Mouse (Mus musculus): ENCODE measurements at regions not wholly inside any gene's neighbourhood (a gene's known extent, or its start where the extent isn't known, plus 50 kb on each side); places are given as distances from the start of the nearest gene placed in this dataset.
A peak's percentile ranks its signal among the peaks of the same experiment; 100 is the strongest.

GRCm38 (mm10) chr12:106445151-106445550, 435.1 kb downstream of the Vrk1 start:
- Histone ChIP-seq H3K4me1 (ENCODE audit: control insufficient read depth, insufficient read depth, low read length) (no peaks in the 10 kb centered on the region), H3K9me3 (ENCODE audit: control insufficient read depth, low read length) (no peaks in the 10 kb centered on the region), H3K27me3 (ENCODE audit: control insufficient read depth, insufficient read depth, low read length) (no peaks in the 10 kb centered on the region), H3K9ac (replicated peaks; ENCODE audit: low read length) (no peak overlapping the region), H3K27ac (replicated peaks; ENCODE audit: low read depth, low read length) (no peak overlapping the region), H3K36me3 (ENCODE audit: control insufficient read depth, insufficient read depth, low read length) (no peaks in the 10 kb centered on the region), H3K4me3 (replicated peaks; ENCODE audit: low read depth, low read length) (no peak overlapping the region), H3K4me2 (ENCODE audit: low read length) (no peak overlapping the region)
- ATAC-seq (ENCODE audit: low FRiP score, low TSS enrichment) (no peak), DNase-seq (peak; percentile 21)
- 46% methylated on average over 7 of the region's 7 CpGs for WGBS

GRCm38 (mm10) chr12:106445976-106446375, 435.9 kb downstream of the Vrk1 start:
- H3K36me3 ChIP-seq (ENCODE audit: control insufficient read depth, insufficient read depth, low read length): no peaks in the 10 kb centered on the region
- ATAC-seq (ENCODE audit: low FRiP score, low TSS enrichment) (no peak), DNase-seq (no peak)
- no peaks in the 10 kb centered on the region for H3K27me3 ChIP-seq (ENCODE audit: control insufficient read depth, insufficient read depth, low read length)
- no peaks in the 10 kb centered on the region for H3K9me3 ChIP-seq (ENCODE audit: control insufficient read depth, low read length)
- H3K9ac ChIP-seq (replicated peaks; ENCODE audit: low read length): no peak overlapping the region
- H3K4me2 ChIP-seq (ENCODE audit: low read length): no peak overlapping the region
- no peak overlapping the region for H3K4me3 ChIP-seq (replicated peaks; ENCODE audit: low read depth, low read length)
- WGBS: 75% methylated on average over 10 of the region's 10 CpGs
- no peak overlapping the region for H3K27ac ChIP-seq (replicated peaks; ENCODE audit: low read depth, low read length)
- no peaks in the 10 kb centered on the region for H3K4me1 ChIP-seq (ENCODE audit: control insufficient read depth, insufficient read depth, low read length)

GRCm38 (mm10) chr12:106446876-106447532, 437.0 kb downstream of the Vrk1 start:
- 59% methylated on average over 20 of the region's 20 CpGs for WGBS
- H3K4me2 ChIP-seq (ENCODE audit: low read length): no peak overlapping the region
- H3K4me1 ChIP-seq (ENCODE audit: control insufficient read depth, insufficient read depth, low read length): no peaks in the 10 kb centered on the region
- DNase-seq (no peak), ATAC-seq (ENCODE audit: low FRiP score, low TSS enrichment) (no peak)
- H3K27me3 ChIP-seq (ENCODE audit: control insufficient read depth, insufficient read depth, low read length): no peaks in the 10 kb centered on the region
- H3K27ac ChIP-seq (replicated peaks; ENCODE audit: low read depth, low read length): no peak overlapping the region
- H3K36me3 ChIP-seq (ENCODE audit: control insufficient read depth, insufficient read depth, low read length): no peaks in the 10 kb centered on the region
- H3K4me3 ChIP-seq (replicated peaks; ENCODE audit: low read depth, low read length): no peak overlapping the region
- H3K9ac ChIP-seq (replicated peaks; ENCODE audit: low read length): no peak overlapping the region
- no peaks in the 10 kb centered on the region for H3K9me3 ChIP-seq (ENCODE audit: control insufficient read depth, low read length)

GRCm38 (mm10) chr12:106448551-106448950, 438.5 kb downstream of the Vrk1 start:
- H3K4me3 ChIP-seq (replicated peaks; ENCODE audit: low read depth, low read length): no peak overlapping the region
- ATAC-seq (ENCODE audit: low FRiP score, low TSS enrichment) (no peak), DNase-seq (no peak)
- H3K9me3 ChIP-seq (ENCODE audit: control insufficient read depth, low read length): no peaks in the 10 kb centered on the region
- H3K4me1 ChIP-seq (ENCODE audit: control insufficient read depth, insufficient read depth, low read length): no peaks in the 10 kb centered on the region
- H3K27me3 ChIP-seq (ENCODE audit: control insufficient read depth, insufficient read depth, low read length): no peaks in the 10 kb centered on the region
- no peak overlapping the region for H3K9ac ChIP-seq (replicated peaks; ENCODE audit: low read length)
- no peaks in the 10 kb centered on the region for H3K36me3 ChIP-seq (ENCODE audit: control insufficient read depth, insufficient read depth, low read length)
- no peak overlapping the region for H3K4me2 ChIP-seq (ENCODE audit: low read length)
- WGBS: 91% methylated on average over 6 of the region's 6 CpGs
- no peak overlapping the region for H3K27ac ChIP-seq (replicated peaks; ENCODE audit: low read depth, low read length)

- H3K4me1 ChIP-seq (ENCODE audit: control insufficient read depth, insufficient read depth, low read length): no peaks in the 10 kb centered on the region
- no peak overlapping the region for H3K4me2 ChIP-seq (ENCODE audit: low read length)
- no peak overlapping the region for H3K4me3 ChIP-seq (replicated peaks; ENCODE audit: low read depth, low read length)
- WGBS: 51% methylated on average over 13 of the region's 13 CpGs
- DNase-seq: no peak
- H3K9ac ChIP-seq (replicated peaks; ENCODE audit: low read length): no peak overlapping the region
- no peaks in the 10 kb centered on the region for H3K36me3 ChIP-seq (ENCODE audit: control insufficient read depth, insufficient read depth, low read length)
- no peak for ATAC-seq (ENCODE audit: low FRiP score, low TSS enrichment)
- no peaks in the 10 kb centered on the region for H3K9me3 ChIP-seq (ENCODE audit: control insufficient read depth, low read length)
- no peak overlapping the region for H3K27ac ChIP-seq (replicated peaks; ENCODE audit: low read depth, low read length)
- H3K27me3 ChIP-seq (ENCODE audit: control insufficient read depth, insufficient read depth, low read length): no peaks in the 10 kb centered on the region
Observed at GRCm38 (mm10) chr12:106453491-106453890, 443.5 kb downstream of the Vrk1 start.

GRCm38 (mm10) chr12:106458215-106458614, 448.2 kb downstream of the Vrk1 start:
- no peak overlapping the region for H3K4me3 ChIP-seq (replicated peaks; ENCODE audit: low read depth, low read length)
- DNase-seq (no peak), ATAC-seq (ENCODE audit: low FRiP score, low TSS enrichment) (no peak)
- 49% methylated on average over 6 of the region's 6 CpGs for WGBS
- H3K9ac ChIP-seq (replicated peaks; ENCODE audit: low read length): no peak overlapping the region
- H3K36me3 ChIP-seq (ENCODE audit: control insufficient read depth, insufficient read depth, low read length): no peaks in the 10 kb centered on the region
- H3K4me1 ChIP-seq (ENCODE audit: control insufficient read depth, insufficient read depth, low read length): peaks cover 8% of the 10 kb centered on the region; the same call in 1 of the 2 replicates
- no peaks in the 10 kb centered on the region for H3K27me3 ChIP-seq (ENCODE audit: control insufficient read depth, insufficient read depth, low read length)
- H3K9me3 ChIP-seq (ENCODE audit: control insufficient read depth, low read length): no peaks in the 10 kb centered on the region
- no peak overlapping the region for H3K27ac ChIP-seq (replicated peaks; ENCODE audit: low read depth, low read length)
- no peak overlapping the region for H3K4me2 ChIP-seq (ENCODE audit: low read length)

GRCm38 (mm10) chr12:106460650-106461049, 450.6 kb downstream of the Vrk1 start:
- Histone ChIP-seq H3K36me3 (ENCODE audit: control insufficient read depth, insufficient read depth, low read length) (no peaks in the 10 kb centered on the region), H3K4me3 (replicated peaks; ENCODE audit: low read depth, low read length) (no peak overlapping the region), H3K4me1 (ENCODE audit: control insufficient read depth, insufficient read depth, low read length) (peaks cover 10% of the 10 kb centered on the region; the same call in 1 of the 2 replicates), H3K4me2 (ENCODE audit: low read length) (no peak overlapping the region), H3K27ac (replicated peaks; ENCODE audit: low read depth, low read length) (no peak overlapping the region), H3K27me3 (ENCODE audit: control insufficient read depth, insufficient read depth, low read length) (no peaks in the 10 kb centered on the region), H3K9me3 (ENCODE audit: control insufficient read depth, low read length) (no peaks in the 10 kb centered on the region), H3K9ac (replicated peaks; ENCODE audit: low read length) (no peak overlapping the region)
- no peak for ATAC-seq (ENCODE audit: low FRiP score, low TSS enrichment)
- no peak for DNase-seq
- WGBS: 80% methylated on average over 7 of the region's 7 CpGs

GRCm38 (mm10) chr12:106462281-106462680, 452.3 kb downstream of the Vrk1 start:
- 4% methylated on average over 3 of the region's 3 CpGs for WGBS
- H3K27ac ChIP-seq (replicated peaks; ENCODE audit: low read depth, low read length): no peak overlapping the region
- ATAC-seq (ENCODE audit: low FRiP score, low TSS enrichment): no peak; the same call in 1 of the 2 replicates
- H3K9me3 ChIP-seq (ENCODE audit: control insufficient read depth, low read length): no peaks in the 10 kb centered on the region
- no peak overlapping the region for H3K4me2 ChIP-seq (ENCODE audit: low read length)
- H3K9ac ChIP-seq (replicated peaks; ENCODE audit: low read length): no peak overlapping the region
- DNase-seq: no peak
- H3K4me1 ChIP-seq (ENCODE audit: control insufficient read depth, insufficient read depth, low read length): peaks cover 10% of the 10 kb centered on the region; the same call in 1 of the 2 replicates
- H3K4me3 ChIP-seq (replicated peaks; ENCODE audit: low read depth, low read length): no peak overlapping the region
- no peaks in the 10 kb centered on the region for H3K36me3 ChIP-seq (ENCODE audit: control insufficient read depth, insufficient read depth, low read length)
- H3K27me3 ChIP-seq (ENCODE audit: control insufficient read depth, insufficient read depth, low read length): no peaks in the 10 kb centered on the region

- H3K4me3 ChIP-seq (replicated peaks; ENCODE audit: low read depth, low read length): no peak overlapping the region
- no peaks in the 10 kb centered on the region for H3K9me3 ChIP-seq (ENCODE audit: control insufficient read depth, low read length)
- no peaks in the 10 kb centered on the region for H3K27me3 ChIP-seq (ENCODE audit: control insufficient read depth, insufficient read depth, low read length)
- no peak for ATAC-seq (ENCODE audit: low FRiP score, low TSS enrichment)
- no peaks in the 10 kb centered on the region for H3K36me3 ChIP-seq (ENCODE audit: control insufficient read depth, insufficient read depth, low read length)
- H3K4me2 ChIP-seq (ENCODE audit: low read length): no peak overlapping the region
- DNase-seq: no peak
- WGBS: 47% methylated on average over 11 of the region's 11 CpGs
- H3K9ac ChIP-seq (replicated peaks; ENCODE audit: low read length): no peak overlapping the region
- peaks cover 19% of the 10 kb centered on the region for H3K4me1 ChIP-seq (ENCODE audit: control insufficient read depth, insufficient read depth, low read length)
- no peak overlapping the region for H3K27ac ChIP-seq (replicated peaks; ENCODE audit: low read depth, low read length)
Observed at GRCm38 (mm10) chr12:106464701-106465100, 454.7 kb downstream of the Vrk1 start.

Data from midbrain, embryonic 14.5 days (tissue).